Mouse (Mus musculus): ENCODE measurements around the gene Cldn2.
A peak's percentile ranks its signal among the peaks of the same experiment; 100 is the strongest.
"Not testable (repeated sequence)": the region's sequence is repeated elsewhere in the genome, so short reads cannot be mapped to it uniquely, and the experiment has no call there.

Gene Cldn2

GRCm38 (mm10) chrX:139800406-139800878 is at the start of gene Cldn2:
TSS of gene Cldn2 (plus strand) at chrX:139800828.
- DNase-seq (ENCODE audit: low spot score in 2 of 2), result no peak

DNA sequence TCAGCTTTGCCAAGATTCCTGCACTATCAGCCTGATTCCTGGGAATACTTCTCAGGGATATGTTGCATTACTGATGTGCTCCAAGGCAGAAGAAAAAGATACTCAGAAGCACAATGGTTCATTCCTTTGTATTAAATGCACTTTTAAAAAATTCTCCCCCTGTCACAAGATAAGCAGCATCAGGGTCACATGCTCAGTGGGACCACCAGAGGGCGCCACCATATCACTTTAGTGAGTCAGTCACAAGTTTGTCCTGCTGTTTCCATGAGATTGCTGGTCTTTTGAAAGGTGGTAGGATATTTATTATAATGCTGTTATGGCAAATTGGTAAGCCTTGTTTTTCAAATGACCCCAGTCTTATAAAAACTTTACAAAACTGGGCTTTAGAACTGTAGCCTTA is 48.8 kb upstream of the Cldn2 start:
- DNase-seq (ENCODE audit: low spot score in 2 of 2), result peak in 1 of 2 experiments; percentile 1

GRCm38 (mm10) chrX:139758634-139759033 is 42.0 kb upstream of the Cldn2 start:
- not testable (repeated sequence) for DNase-seq (ENCODE audit: low spot score in 2 of 2)

- DNase-seq (ENCODE audit: low spot score in 2 of 2), result no peak
Observed at GRCm38 (mm10) chrX:139762546-139762945, 38.1 kb upstream of the Cldn2 start.

- DNase-seq (ENCODE audit: low spot score in 2 of 2), result no peak
Observed at GRCm38 (mm10) chrX:139769975-139770637, 30.5 kb upstream of the Cldn2 start.

DNA sequence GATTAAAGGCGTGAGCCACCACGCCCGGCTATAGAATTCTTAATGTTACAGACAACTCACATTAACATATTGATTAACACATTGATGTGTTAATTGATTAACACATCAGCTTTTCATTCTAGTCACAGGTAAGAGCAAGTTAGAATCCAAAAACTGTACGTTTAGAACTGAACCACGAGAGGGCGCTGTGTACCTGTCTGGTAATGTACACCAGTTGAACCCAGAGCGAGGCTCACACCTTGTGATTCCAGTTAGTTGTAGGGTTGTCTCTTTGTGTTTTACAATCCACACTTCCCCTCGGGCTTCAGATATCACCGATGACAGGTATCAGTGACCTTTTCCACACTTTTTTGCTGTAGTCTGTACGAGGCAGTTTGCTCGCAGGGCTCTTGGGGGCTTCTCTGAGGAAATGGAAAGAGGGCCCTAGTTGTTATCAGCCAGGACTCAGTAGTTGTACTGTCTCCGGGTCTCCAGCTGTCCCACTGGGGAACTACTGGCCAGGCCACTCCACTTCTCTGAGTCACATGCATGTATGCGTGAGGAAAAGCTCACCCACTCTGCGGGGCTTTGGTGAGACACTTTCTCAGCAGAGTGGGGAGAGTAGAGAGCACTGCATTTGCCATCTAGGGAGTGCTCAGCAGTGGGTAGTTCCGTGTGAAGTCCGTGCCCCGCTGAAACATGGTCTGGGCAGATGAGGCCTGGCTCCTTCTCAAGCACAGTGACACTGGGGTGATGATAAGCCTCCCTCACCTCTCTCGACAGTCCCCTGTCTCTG is 26.1 kb upstream of the Cldn2 start:
- DNase-seq (ENCODE audit: low spot score in 2 of 2), result peak in 1 of 2 experiments; percentile 3

DNA sequence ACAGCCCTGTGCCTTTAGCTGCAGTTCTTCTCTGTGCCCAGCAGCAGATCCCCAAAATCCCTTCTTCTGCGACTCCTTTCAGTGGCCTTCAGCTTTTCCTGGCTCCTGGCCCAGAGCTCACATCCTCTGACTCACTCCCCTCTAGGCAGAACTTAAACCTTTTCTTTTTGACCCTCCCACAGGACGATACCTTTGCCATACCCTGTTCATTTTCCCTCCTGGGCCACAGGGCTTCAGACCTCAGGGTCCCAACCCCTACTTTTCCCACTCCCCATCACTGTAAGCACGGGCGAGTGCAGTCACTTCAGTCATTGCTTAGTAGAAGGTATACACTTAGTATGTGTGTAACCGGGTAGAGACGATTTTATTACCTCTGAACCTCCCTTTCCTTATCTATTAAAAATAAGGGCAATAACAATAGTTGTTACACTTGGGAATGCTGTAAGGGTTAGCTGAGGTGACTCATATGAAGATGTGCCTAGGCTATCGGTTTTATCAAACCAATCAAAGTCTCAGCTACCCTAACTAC is 25.5 kb upstream of the Cldn2 start:
- no peak for DNase-seq (ENCODE audit: low spot score in 2 of 2)

DNA sequence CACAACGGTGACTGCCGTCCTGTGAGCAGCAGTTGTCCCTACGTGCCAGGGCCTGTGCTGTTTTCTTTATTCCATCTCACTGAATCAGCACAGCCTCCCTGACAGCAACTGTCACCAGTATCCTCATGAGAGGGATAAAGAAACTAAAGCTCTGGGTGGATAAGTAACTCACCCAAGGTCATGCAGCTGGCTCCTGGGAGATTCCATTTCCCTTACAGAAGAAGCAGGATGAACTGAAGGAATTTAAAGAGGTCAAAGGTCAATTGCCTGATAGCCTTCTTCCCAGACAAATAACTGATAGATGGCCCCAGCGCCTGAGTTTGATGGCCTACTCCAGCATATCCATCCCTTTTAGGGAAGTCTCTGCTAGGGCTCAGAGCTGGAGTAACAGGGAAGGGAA is 23.3 kb upstream of the Cldn2 start:
- DNase-seq (ENCODE audit: low spot score in 2 of 2), result no peak

GRCm38 (mm10) chrX:139778886-139779285 is 21.7 kb upstream of the Cldn2 start:
- DNase-seq (ENCODE audit: low spot score in 2 of 2), result no peak

GRCm38 (mm10) chrX:139779401-139779800 is 21.2 kb upstream of the Cldn2 start:
- DNase-seq (ENCODE audit: low spot score in 2 of 2), result no peak

DNA sequence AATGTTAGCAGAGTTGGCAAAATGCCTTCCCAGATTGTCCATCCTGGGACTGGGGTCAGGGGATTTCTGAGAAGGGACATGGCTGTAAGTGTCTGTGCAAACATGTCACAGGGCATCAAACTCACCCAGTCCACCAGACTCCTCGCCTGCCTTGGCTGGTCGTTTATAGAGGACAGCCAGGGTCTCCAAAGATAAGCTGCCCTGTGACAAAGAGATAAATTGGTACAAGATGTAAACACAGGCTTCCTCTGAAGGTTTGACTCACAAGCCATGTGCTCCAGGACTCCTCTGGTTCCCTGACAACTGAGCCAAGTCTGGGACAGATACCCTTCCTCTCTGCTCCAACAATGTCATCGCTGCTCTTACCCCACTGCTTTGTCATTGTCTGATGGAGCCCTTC is 19.6 kb upstream of the Cldn2 start:
- DNase-seq (ENCODE audit: low spot score in 2 of 2), result no peak

DNA sequence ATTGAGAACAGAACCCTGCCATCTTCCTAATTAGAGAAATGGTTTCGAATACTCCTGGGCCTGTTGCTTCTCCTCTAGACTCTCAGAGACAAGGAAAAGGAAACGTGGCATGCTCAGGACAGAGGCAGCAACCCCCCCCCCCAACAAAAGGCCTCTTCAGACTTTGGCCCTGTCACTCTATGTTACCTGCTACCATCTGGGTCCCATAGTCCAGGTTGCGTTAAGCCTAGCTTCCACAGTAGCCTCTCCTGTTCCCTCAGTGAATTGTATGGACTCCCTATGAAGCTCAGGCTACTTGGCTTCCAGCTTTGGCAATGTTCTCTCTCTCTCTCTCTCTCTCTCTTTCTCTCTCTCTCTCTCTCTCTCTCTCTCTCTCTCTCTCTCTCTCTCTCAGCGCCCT is 19.1 kb upstream of the Cldn2 start:
- no peak for DNase-seq (ENCODE audit: low spot score in 2 of 2)

GRCm38 (mm10) chrX:139782278-139783044 is 18.2 kb upstream of the Cldn2 start, which contains the start of gene Ripply1:
TSS of gene Ripply1 (minus strand) at chrX:139782353.
- DNase-seq (ENCODE audit: low spot score in 2 of 2), result no peak

GRCm38 (mm10) chrX:139783045-139783422 is 17.6 kb upstream of the Cldn2 start:
- DNase-seq (ENCODE audit: low spot score in 2 of 2), result no peak

DNA sequence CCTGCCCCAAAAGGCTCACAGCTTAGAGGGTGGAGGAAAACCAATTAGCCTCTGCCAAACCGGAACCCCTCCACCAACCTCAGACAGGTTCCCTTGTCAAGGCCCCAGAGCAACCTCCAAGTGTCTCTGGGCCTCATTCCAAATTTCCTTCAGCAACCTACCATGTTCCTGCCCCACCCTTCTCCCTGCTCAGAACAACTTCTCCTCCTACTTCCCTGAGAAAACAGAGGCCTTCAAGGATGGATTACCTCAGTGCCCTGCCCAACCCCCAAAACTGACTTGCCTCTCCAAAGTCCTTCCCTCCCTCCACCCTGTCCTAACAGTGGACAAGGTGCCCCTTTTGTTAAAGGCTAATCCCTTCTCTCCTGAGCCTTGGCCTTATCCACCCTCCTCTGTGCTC is 14.9 kb upstream of the Cldn2 start:
- DNase-seq (ENCODE audit: low spot score in 2 of 2), result no peak

DNA sequence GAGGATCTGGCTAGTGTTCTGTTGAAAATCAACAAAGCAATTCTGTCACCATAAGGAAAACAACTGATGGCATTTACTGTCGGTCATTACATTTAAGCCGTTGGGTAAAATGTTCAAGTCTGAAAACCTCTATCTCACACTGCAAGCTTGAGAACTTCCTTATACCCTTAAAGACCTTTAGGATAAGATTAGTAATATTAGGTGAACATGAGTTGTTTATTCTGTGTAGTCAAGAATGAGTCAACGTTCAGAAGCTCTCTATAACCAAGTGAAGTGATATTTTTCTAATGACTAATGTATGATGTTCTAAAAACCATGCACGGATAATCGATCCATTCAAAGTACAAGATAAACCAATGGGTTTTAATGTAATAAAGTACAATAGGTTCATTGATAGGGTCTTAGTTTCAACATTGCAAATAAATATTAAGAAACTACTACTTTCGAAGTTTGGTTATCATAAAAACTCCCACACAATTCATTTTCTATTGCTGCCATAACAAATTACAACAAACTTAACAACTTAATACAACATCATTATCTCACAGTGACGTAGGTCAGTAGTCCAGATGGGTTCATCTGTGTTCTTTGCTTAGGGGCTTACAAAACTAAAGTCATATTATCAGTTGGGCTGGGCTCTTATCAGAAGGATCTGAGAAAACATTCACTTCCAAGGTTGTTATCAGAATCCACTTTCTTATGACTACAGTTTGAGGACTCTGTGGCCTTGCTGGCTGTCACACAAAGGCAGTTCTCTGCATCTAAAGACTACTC is 6.4 kb upstream of the Cldn2 start:
- no peak for DNase-seq (ENCODE audit: low spot score in 2 of 2)

GRCm38 (mm10) chrX:139796037-139796436 is 4.6 kb upstream of the Cldn2 start:
- DNase-seq (ENCODE audit: low spot score in 2 of 2), result no peak

DNA sequence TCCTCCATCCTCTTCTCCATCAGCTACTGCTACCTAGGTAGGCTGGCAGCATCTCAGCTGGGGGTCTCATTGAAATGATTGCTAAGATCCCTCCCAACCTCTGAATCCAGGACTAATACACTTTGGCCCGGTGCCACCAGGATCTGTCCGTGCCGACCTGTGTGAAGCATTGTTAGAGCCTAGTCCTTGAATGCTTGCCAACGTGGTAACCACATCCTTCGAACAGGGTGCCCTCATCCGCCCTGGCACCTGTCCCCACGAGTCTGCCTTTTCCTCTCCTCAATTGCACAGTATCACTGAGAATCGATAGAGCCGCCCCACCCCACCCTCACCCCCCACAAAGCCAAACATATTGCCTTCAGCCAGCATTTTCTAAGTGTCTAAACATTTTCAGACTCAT is 2.8 kb upstream of the Cldn2 start:
- DNase-seq (ENCODE audit: low spot score in 2 of 2), result no peak

- DNase-seq (ENCODE audit: low spot score in 2 of 2), result no peak
Observed at GRCm38 (mm10) chrX:139799953-139800352, 675 bp upstream of the Cldn2 start.

GRCm38 (mm10) chrX:139803028-139803427 is 2.4 kb downstream of the Cldn2 start:
- no peak for DNase-seq (ENCODE audit: low spot score in 2 of 2)

DNA sequence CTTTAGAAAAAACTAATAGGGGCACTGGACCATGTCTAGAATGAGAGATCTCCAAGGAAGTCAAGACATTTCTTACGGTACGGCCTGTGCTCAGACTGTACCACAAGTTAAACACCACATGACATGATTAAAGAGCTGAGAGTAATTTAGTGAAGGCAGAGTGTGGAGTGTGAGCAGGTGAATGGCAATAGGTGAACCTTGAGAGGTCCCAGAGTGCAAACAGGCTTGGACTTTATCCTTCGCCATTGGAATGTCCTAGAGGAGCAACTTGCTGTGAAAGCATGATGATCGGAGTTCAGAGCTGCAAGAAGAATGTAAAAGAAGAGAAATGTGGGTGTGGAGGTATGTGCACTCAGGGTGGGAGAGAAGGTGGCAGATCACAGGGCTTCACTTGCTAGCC is 5.3 kb downstream of the Cldn2 start:
- no peak for DNase-seq (ENCODE audit: low spot score in 2 of 2)
